Mouse (Mus musculus) stomach, embryonic 15.5 days (tissue): ENCODE data around the gene Nlrc3. TPM values are rescaled to one million over a fixed set of nuclear protein-coding genes. Genes with fewer than 3 reads are reported as not detected.

Source experiments
- ATAC-seq: fragments of 200-750 bp; cut with Nextera tagmentation; 2 replicates; pipeline ENCODE4 v1.8.0; 2017; ENCODE audit warnings: low read depth, moderate number of reproducible peaks, moderate TSS enrichment; ENCODE audit not compliant: insufficient read depth, low FRiP score
- H3K27ac ChIP-seq: fragments of 300-500 bp; sonication (generic); 2 replicates; pipeline ENCODE4 v1.5.1; 2015; ENCODE audit warnings: mild to moderate bottlenecking, inconsistent platforms
- H3K27me3 ChIP-seq: fragments of 300-500 bp; sonication (generic); replicated peaks from 2 replicates; pipeline ENCODE4 v1.6.1; 2015; ENCODE audit warnings: inconsistent platforms
- H3K36me3 ChIP-seq: fragments of 300-500 bp; sonication (generic); 2 replicates; pipeline ENCODE4 v1.6.1; 2015; ENCODE audit warnings: inconsistent platforms
- H3K4me1 ChIP-seq: fragments of 300-500 bp; sonication (generic); 2 replicates; pipeline ENCODE4 v1.6.1; 2015; ENCODE audit warnings: inconsistent platforms
- H3K4me2 ChIP-seq: fragments of 300-500 bp; sonication (generic); 2 replicates; pipeline ENCODE4 v1.6.1; 2015; ENCODE audit warnings: mild to moderate bottlenecking, inconsistent platforms
- H3K4me3 ChIP-seq: fragments of 300-500 bp; sonication (generic); replicated peaks from 2 replicates; pipeline ENCODE4 v1.5.1; 2015; ENCODE audit warnings: inconsistent platforms
- H3K9ac ChIP-seq: fragments of 300-500 bp; sonication (generic); 2 replicates; pipeline ENCODE4 v1.6.1; 2015; ENCODE audit warnings: inconsistent platforms
- H3K9me3 ChIP-seq: fragments of 300-500 bp; sonication (generic); 2 replicates; pipeline ENCODE4 v1.6.1; 2016; ENCODE audit warnings: inconsistent platforms
- WGBS: fragments of 180-500 bp; shearing (Covaris S2); methylation state at CpG from one replicate; pipeline ENCODE4 v1.1.7; 2015; 5-methylcytosine and 5-hydroxymethylcytosine counted together
- microRNA-seq: library from miRNA; unstranded; fragments of <30 nt; microRNA quantifications from one replicate; pipeline ENCODE4, GENCODE M21; 2016
- polyA plus RNA-seq: library from polyadenylated mRNA; unstranded; fragments of >200 nt; fragmentation: Nextera tagmentation; extraction: Ambion mirVana; gene quantifications from 2 replicates; pipeline ENCODE4 v1.2.1, GENCODE M21; 2015

Nlrc3 gene
- polyA plus RNA-seq, 1 experiment from 2014 or later = 0.91 TPM

DNA sequence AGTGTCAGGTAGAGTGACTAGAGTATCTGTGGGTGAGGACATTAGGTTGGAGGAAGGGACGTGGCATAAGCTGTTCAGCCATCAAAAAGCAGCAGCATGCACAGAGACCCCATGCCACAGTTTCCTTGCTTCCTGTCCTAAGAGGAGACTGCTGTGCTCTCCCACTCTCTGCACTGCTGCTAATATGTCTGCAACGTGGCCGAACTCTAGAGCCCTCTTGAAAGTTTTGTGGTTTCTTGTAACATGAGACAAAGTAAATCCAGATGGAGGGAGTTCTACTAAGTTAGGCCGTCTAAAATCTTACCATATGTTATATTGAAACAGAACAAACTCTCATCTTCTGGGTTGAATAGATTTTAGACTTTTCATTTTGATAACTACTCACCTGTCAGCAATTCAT is 52.5 kb downstream of the Nlrc3 start:
- WGBS = 78% methylated on average over 4 of the region's 4 CpGs
- Histone ChIP-seq H3K27ac (no peak overlapping the region), H3K27me3 (no peaks in the 10 kb centered on the region), H3K9me3 (no peaks in the 10 kb centered on the region), H3K4me2 (no peak overlapping the region), H3K4me1 (no peaks in the 10 kb centered on the region), H3K9ac (no peak overlapping the region), H3K36me3 (peaks cover 18% of the 10 kb centered on the region), H3K4me3 (no peak overlapping the region)
- ATAC-seq = no peak

DNA sequence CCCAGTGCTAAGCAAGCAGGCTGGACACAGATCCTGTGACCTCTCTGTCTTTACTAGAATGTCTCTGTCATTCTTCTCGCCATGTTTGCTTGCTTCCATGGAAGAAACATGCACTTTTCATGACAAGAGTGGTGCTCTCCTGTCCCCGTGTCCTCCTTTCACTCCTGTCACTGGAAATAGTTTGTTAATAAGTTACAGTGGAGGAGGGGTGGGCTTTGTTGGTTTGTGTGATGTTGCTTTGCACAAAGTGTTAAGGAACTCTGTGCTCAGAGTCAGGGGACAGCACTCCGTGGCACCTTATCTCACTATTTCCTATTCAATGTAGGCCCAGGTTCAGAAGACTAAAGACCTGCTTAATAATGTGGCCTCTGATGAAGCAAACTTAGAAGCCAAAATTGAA is 52.9 kb downstream of the Nlrc3 start:
- no peak for ATAC-seq

DNA sequence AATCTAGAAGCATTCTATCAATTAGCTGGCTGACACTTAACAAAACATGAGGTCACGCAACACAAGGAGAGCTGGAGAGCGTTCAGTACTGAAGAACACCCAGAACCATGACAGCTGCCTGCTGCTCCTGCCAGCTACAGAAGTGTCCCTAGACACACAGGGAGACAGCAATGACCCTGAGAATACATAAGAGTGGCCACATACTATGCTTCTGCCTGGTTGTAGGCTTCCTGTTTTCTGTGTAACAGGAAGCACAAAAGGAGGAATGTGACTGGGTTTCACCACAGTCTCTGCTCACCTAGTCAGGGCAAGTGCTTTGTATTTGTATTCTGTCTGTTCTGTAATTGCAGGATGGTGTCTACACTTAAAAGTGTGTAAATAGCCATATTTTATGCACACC is 55.7 kb downstream of the Nlrc3 start:
- peaks cover 13% of the 10 kb centered on the region; the same call in 1 of the 2 replicates for H3K36me3 ChIP-seq
- no peaks in the 10 kb centered on the region for H3K9me3 ChIP-seq
- WGBS = 87% methylated on average over 2 of the region's 2 CpGs
- no peaks in the 10 kb centered on the region for H3K4me1 ChIP-seq
- H3K9ac ChIP-seq = no peak overlapping the region
- H3K27me3 ChIP-seq = no peaks in the 10 kb centered on the region
- H3K4me3 ChIP-seq = no peak overlapping the region
- H3K4me2 ChIP-seq = no peak overlapping the region
- no peak for ATAC-seq
- H3K27ac ChIP-seq = no peak overlapping the region

More for the DNA sequence above, 52.9 kb downstream of the Nlrc3 start:
- peaks cover 16% of the 10 kb centered on the region for H3K36me3 ChIP-seq
- no peak overlapping the region for H3K4me3 ChIP-seq
- no peaks in the 10 kb centered on the region for H3K27me3 ChIP-seq
- H3K9ac ChIP-seq = no peak overlapping the region
- no peaks in the 10 kb centered on the region for H3K4me1 ChIP-seq
- no peak overlapping the region for H3K27ac ChIP-seq
- no peaks in the 10 kb centered on the region for H3K9me3 ChIP-seq
- H3K4me2 ChIP-seq = no peak overlapping the region
- WGBS = 80% methylated on average over 3 of the region's 3 CpGs

DNA sequence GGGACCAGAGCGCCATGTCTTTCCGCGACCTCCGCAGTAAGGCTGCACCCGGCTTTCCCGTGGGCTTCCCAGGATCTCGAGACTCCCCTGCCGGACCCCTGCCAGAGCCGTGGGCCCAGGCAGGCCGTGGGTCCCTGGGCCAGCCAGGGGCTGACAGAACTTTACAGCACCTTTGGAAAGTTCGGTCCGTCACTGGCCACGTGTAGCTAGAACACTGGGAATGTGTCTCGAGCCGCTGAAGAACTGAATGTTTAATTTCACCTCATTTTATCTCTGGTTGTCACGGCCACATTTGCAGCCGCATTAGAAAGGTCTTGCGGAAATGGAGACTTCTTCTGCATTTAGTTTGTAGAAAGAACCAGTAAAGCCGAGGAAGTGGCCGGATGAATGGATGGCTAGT is 67.3 kb downstream of the Nlrc3 start:
- peak overlapping the region; percentile 72 for H3K4me2 ChIP-seq
- H3K36me3 ChIP-seq = peaks cover 9% of the 10 kb centered on the region; the same call in 1 of the 2 replicates
- peak overlapping the region; percentile 67; the same call in 1 of the 2 replicates for H3K27ac ChIP-seq
- 0 out of 2 replicates have a peak, but pooled peaks have one; percentile 7 for ATAC-seq
- H3K9ac ChIP-seq = peak overlapping the region; percentile 47
- 6% methylated on average over 20 of the region's 20 CpGs for WGBS
- no peaks in the 10 kb centered on the region for H3K9me3 ChIP-seq
- peak overlapping the region; percentile 56 for H3K4me3 ChIP-seq
- H3K4me1 ChIP-seq = peaks cover 9% of the 10 kb centered on the region
- no peaks in the 10 kb centered on the region for H3K27me3 ChIP-seq

DNA sequence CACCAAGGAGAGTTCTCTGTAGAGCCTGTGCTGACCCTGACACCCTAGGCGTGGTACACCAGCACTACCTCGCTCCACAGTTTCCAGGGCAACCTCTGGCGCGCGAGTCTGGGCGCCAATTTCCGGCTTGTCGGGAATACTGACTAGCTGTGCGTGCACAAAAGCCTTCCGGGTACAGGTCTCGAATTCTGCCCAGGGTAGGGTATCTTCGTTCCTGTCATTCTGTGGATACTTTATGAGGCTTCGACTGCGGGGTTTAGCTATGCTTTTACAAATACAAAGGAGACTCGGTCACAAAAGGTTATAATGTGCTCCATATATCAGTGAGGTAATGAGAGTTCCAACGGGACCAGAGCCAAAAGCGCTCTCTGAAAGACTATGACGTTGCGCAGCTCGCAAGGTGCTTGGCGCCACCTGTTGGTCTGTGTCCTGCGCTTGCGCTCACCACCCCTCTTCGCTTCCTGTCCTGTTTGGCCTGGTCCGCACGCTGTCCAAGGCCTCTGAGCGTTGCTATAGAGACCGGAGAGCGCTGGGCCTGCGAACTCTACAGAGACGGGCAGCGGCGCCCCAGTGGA is 67.8 kb downstream of the Nlrc3 start, which contains the start of the genes 1700037C18Rik and Cluap1:
TSS of gene 1700037C18Rik (minus strand) at position 153 of the 575 bp plus-strand sequence.
TSS of gene Cluap1 (plus strand) at position 265 of the 575 bp plus-strand sequence.
- Histone ChIP-seq H3K4me1 (peaks cover 9% of the 10 kb centered on the region), H3K9ac (peak within 1 kb of the TSS; percentile 47), H3K4me2 (peak within 1 kb of the TSS; percentile 72), H3K27ac (peak within 1 kb of the TSS; percentile 67), H3K27me3 (no peaks in the 10 kb centered on the region), H3K9me3 (no peaks in the 10 kb centered on the region), H3K36me3 (peaks cover 9% of the 10 kb centered on the region; the same call in 1 of the 2 replicates), H3K4me3 (peak within 1 kb of the TSS; percentile 56)
- WGBS = 1% methylated on average over 33 of the region's 33 CpGs
- ATAC-seq = peak; percentile 99

DNA sequence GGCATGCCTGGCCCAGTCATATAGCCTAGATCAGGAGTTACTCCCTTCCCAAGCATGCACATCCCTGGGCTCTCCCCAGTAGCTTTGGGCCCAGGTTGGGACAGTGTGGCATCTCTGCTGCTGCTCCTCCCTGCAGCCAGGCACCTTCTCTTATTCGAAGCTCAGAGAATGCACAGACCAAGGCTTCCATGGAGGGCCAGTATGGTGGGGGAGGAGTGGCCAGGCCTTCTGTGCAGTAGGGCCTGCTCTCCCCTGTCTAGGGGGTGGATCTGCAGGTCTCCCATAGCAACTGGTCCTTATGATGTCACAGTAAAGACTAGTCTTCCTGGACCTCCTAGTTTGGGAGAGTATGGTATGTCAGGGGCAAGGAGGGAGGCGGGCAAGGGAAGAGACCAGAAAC is 69.0 kb downstream of the Nlrc3 start:
- Histone ChIP-seq H3K4me1 (peaks cover 9% of the 10 kb centered on the region), H3K27me3 (no peaks in the 10 kb centered on the region), H3K4me2 (no peak overlapping the region), H3K4me3 (no peak overlapping the region), H3K36me3 (peaks cover 10% of the 10 kb centered on the region; the same call in 1 of the 2 replicates), H3K9me3 (no peaks in the 10 kb centered on the region), H3K27ac (no peak overlapping the region), H3K9ac (no peak overlapping the region; the same call in 1 of the 2 replicates)
- ATAC-seq = no peak
- 70% methylated on average over 2 of the region's 2 CpGs for WGBS

DNA sequence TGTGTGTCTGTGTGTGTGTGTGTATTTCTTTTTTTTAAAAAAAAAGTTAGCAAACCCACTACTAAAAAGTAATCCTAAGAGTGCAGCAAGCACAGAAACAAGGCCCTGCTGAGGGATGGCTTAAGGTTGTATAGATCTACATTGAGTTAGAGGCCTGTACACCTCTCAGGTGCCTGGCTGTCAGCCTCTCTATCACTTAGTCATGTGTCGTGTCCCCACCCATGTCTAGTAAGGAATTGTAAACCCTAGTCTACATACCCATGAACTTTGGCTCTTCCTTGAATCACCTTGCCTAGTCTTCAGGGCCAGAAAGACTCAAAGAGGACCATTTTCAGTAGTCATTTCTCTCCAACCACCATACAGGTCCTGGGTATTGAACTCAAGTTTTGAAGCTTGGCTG is 79.9 kb downstream of the Nlrc3 start:
- H3K4me1 ChIP-seq = no peaks in the 10 kb centered on the region
- no peak overlapping the region for H3K4me2 ChIP-seq
- H3K4me3 ChIP-seq = no peak overlapping the region
- 97% methylated on average over 1 of the region's 1 CpGs for WGBS
- H3K27ac ChIP-seq = no peak overlapping the region
- peaks cover 36% of the 10 kb centered on the region for H3K36me3 ChIP-seq
- ATAC-seq = no peak
- no peak overlapping the region for H3K9ac ChIP-seq
- no peaks in the 10 kb centered on the region for H3K27me3 ChIP-seq
- H3K9me3 ChIP-seq = no peaks in the 10 kb centered on the region

DNA sequence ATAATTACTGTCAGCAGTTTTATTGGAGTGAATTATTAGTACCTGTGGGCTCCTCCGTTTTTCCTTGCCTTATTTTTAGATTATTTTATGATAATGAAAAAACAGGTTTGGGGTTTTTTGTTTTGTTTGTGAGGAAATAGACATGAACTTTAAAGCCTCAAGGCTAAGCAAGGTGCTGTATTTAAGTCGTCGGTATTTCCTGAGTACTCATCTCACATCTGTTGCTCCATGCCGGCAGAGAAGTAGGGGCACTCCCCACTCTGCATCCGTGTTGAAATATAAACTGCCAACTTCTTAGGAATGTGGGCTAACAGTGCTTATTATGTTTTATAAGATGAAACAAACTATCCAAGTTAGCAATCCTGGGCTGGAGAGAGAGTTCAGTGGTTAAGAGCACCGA is 80.4 kb downstream of the Nlrc3 start:
- H3K9ac ChIP-seq = no peak overlapping the region
- H3K27ac ChIP-seq = no peak overlapping the region
- no peaks in the 10 kb centered on the region for H3K9me3 ChIP-seq
- peaks cover 32% of the 10 kb centered on the region for H3K36me3 ChIP-seq
- no peak overlapping the region for H3K4me2 ChIP-seq
- H3K4me3 ChIP-seq = no peak overlapping the region
- no peak for ATAC-seq
- no peaks in the 10 kb centered on the region for H3K27me3 ChIP-seq
- WGBS = 85% methylated on average over 6 of the region's 6 CpGs
- no peaks in the 10 kb centered on the region for H3K4me1 ChIP-seq

DNA sequence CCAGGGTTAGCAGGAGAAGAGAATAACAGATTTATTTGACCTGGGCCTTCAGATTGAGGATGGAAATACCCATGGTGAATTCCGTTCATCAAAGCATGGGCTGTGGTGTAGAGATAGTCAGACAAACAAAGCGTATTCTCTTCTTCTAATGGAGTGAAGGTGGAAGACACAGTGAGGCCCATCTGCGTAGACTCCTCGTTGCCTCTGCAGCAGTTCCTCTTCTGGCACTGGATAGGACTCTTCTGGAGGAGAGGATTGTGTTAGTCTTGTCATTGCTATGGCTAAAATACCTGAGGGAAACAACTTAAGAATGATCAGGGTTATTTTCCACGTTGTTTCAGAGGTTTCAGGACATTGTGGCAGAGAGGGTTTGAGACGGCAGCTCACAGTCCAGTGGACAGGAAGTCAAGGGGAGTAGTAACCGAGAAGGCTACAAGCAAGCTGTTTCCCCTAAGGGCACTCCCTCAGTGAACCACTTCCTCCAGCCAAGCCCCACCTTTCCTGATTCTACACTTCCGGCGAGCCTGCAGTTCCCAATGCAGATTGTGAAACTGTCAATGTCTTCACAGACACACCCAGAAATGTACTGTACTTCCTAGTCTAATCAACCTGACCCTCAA is 81.1 kb downstream of the Nlrc3 start:
- H3K9ac ChIP-seq = no peak overlapping the region
- H3K4me2 ChIP-seq = no peak overlapping the region
- no peak overlapping the region for H3K4me3 ChIP-seq
- WGBS = 64% methylated on average over 9 of the region's 9 CpGs
- H3K27ac ChIP-seq = peak overlapping the region; percentile 33; the same call in 1 of the 2 replicates
- H3K9me3 ChIP-seq = no peaks in the 10 kb centered on the region
- no peaks in the 10 kb centered on the region for H3K4me1 ChIP-seq
- no peaks in the 10 kb centered on the region for H3K27me3 ChIP-seq
- peak; percentile 43; the same call in 1 of the 2 replicates for ATAC-seq
- H3K36me3 ChIP-seq = peaks cover 24% of the 10 kb centered on the region

Small RNAs within 50 kb of the gene (microRNA-seq; reads per million reads assigned to microRNA genes)
- not detected for gene Gm23493

Other genes starting within 250 kb of the Nlrc3 start
- gene Zfp263, start 232.5 kb downstream of the Nlrc3 start, polyA plus RNA-seq = 45.3 and 46.8 TPM in 2 replicates
- not detected in 2 replicates for gene Olfr15, start 145.8 kb downstream of the Nlrc3 start, polyA plus RNA-seq
- 1.0 and 1.5 TPM in 2 replicates for gene Zfp174, start 129.4 kb downstream of the Nlrc3 start, polyA plus RNA-seq
- 40.3 and 41.0 TPM in 2 replicates for gene Naa60, start 104.3 kb downstream of the Nlrc3 start, polyA plus RNA-seq
- gene Zfp597, start 92.1 kb downstream of the Nlrc3 start, polyA plus RNA-seq = 6.0 and 6.2 TPM in 2 replicates
- 1.3 and 1.5 TPM in 2 replicates for gene Gm20695, start 92.0 kb downstream of the Nlrc3 start, polyA plus RNA-seq
- 5.1 and 6.9 TPM in 2 replicates for gene 1700037C18Rik, start 67.9 kb downstream of the Nlrc3 start, polyA plus RNA-seq
- gene Cluap1, start 67.8 kb downstream of the Nlrc3 start, polyA plus RNA-seq = 21.1 and 21.8 TPM in 2 replicates
- 10.8 and 15.1 TPM in 2 replicates for gene Slx4, start 27.1 kb upstream of the Nlrc3 start, polyA plus RNA-seq
- 3.9 and 4.6 TPM in 2 replicates for gene Dnase1, start 60.3 kb upstream of the Nlrc3 start, polyA plus RNA-seq
- 87.7 and 91.9 TPM in 2 replicates for gene Trap1, start 101.2 kb upstream of the Nlrc3 start, polyA plus RNA-seq
- gene Crebbp, start 237.4 kb upstream of the Nlrc3 start, polyA plus RNA-seq = 28.7 and 30.8 TPM in 2 replicates